Mouse (Mus musculus) midbrain, postnatal 0 days (tissue): ENCODE measurements around the gene Zfp750. TPM values are rescaled to one million over a fixed set of nuclear protein-coding genes. Genes with fewer than 3 reads are reported as not detected.

Experiments used
- ATAC-seq: fragments of 200-750 bp; cut with Nextera tagmentation; 2 replicates; pipeline ENCODE4 v1.8.0; 2017; ENCODE audit warnings: moderate number of reproducible peaks, mild to moderate bottlenecking, moderate TSS enrichment, moderate library complexity; ENCODE audit not compliant: low FRiP score
- DNase-seq: peaks from one replicate; pipeline ENCODE4 v3.0.0-alpha.2; 2015; ENCODE audit warnings: low spot score
- H3K27ac ChIP-seq: fragments of 300-500 bp; sonication (generic); 2 replicates; pipeline ENCODE4 v1.5.1; 2014; ENCODE audit warnings: low read depth, mild to moderate bottlenecking, low read length, mixed read lengths
- H3K27me3 ChIP-seq: fragments of 300-500 bp; sonication (generic); 2 replicates; pipeline ENCODE4 v1.6.1; 2014; ENCODE audit warnings: low read length, control low read depth, mixed read lengths; ENCODE audit not compliant: insufficient read depth
- H3K36me3 ChIP-seq: fragments of 300-500 bp; sonication (generic); 2 replicates; pipeline ENCODE4 v1.6.1; 2014; ENCODE audit warnings: low read length, control low read depth, mixed read lengths; ENCODE audit not compliant: insufficient read depth
- H3K4me1 ChIP-seq: fragments of 300-500 bp; sonication (generic); 2 replicates; pipeline ENCODE4 v1.6.1; 2014; ENCODE audit warnings: mild to moderate bottlenecking, control low read depth, antibody characterized with exemption, low read length, mixed read lengths; ENCODE audit not compliant: insufficient read depth
- H3K4me2 ChIP-seq: fragments of 300-500 bp; sonication (generic); 2 replicates; pipeline ENCODE4 v1.6.1; 2014; ENCODE audit warnings: low read depth, mild to moderate bottlenecking, low read length, mixed read lengths; ENCODE audit not compliant: poor library complexity, severe bottlenecking
- H3K4me3 ChIP-seq: fragments of 300-500 bp; sonication (generic); 2 replicates; pipeline ENCODE4 v1.5.1; 2014; ENCODE audit warnings: low read depth, mild to moderate bottlenecking, low read length, moderate library complexity
- H3K9ac ChIP-seq: fragments of 300-500 bp; sonication (generic); replicated peaks from 2 replicates; pipeline ENCODE4 v1.6.1; 2014; ENCODE audit warnings: mild to moderate bottlenecking, low read length, moderate library complexity, mixed read lengths; ENCODE audit not compliant: poor library complexity, severe bottlenecking
- H3K9me3 ChIP-seq: fragments of 300-500 bp; sonication (generic); 2 replicates; pipeline ENCODE4 v1.6.1; 2016; ENCODE audit warnings: low read length, control low read depth
- CTCF ChIP-seq: IDR thresholded peaks from 2 replicates; pipeline ENCODE4 v1.5.1; 2016; ENCODE audit warnings: antibody characterized with exemption, mild to moderate bottlenecking
- WGBS: fragments of 180-500 bp; shearing (Covaris S2); extraction: QIAGEN DNeasy Blood & Tissue Kit; methylation state at CpG from one replicate; pipeline ENCODE4 v1.1.7; 2014; 5-methylcytosine and 5-hydroxymethylcytosine counted together
- polyA plus RNA-seq: library from polyadenylated mRNA; unstranded; fragments of >200 nt; fragmentation: Nextera tagmentation; extraction: Ambion mirVana; gene quantifications from 2 replicates; pipeline ENCODE4 v1.2.1, GENCODE M21; 2015
- total RNA-seq: library from RNA; depleted of rRNA; stranded (reverse); fragments of >200 nt; gene quantifications from 2 replicates; pipeline ENCODE4 v1.2.3, GENCODE M21; 2014

Gene Zfp750
- total and polyA plus RNA-seq, 2 experiments from 2014 or later: 0.35 to 0.71 TPM

DNA sequence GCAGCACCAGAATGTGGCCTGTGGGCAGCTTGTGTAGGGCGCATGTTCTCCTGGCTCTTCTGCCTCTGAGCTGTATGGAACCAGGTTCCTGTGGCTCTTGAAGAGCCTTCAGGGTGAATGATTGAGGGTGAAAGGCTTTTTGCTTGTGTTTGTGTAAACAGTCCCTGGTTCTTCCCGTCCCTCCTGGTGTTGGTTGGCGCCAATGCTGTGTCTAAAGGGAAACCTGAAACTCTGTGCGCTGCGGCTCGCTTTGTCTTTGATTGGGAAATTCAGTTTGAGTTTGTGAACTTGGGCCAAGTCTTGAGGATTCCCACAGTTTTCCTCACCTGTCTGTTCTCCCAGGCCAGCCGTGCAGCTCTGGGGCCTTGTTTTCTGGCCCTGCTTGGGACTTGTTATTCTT is 5.1 kb upstream of the Zfp750 start:
- TF ChIP-seq CTCF: no peak
- Histone ChIP-seq H3K4me1 (no peaks in the 10 kb centered on the region), H3K27me3 (no peaks in the 10 kb centered on the region), H3K9me3 (no peaks in the 10 kb centered on the region), H3K9ac (no peak overlapping the region), H3K27ac (no peak overlapping the region), H3K36me3 (no peaks in the 10 kb centered on the region), H3K4me3 (no peak overlapping the region), H3K4me2 (no peak overlapping the region)
- ATAC-seq: no peak
- WGBS: 93% methylated on average over 7 of the region's 7 CpGs
- no peak for DNase-seq

GRCm38 (mm10) chr11:121522156-121522762 is 3.1 kb upstream of the Zfp750 start:
- no peak for ATAC-seq

GRCm38 (mm10) chr11:121520761-121521160 is 1.6 kb upstream of the Zfp750 start:
- no peaks in the 10 kb centered on the region for H3K9me3 ChIP-seq
- no peak for ATAC-seq
- no peak overlapping the region for H3K9ac ChIP-seq
- H3K4me2 ChIP-seq: no peak overlapping the region
- H3K27me3 ChIP-seq: no peaks in the 10 kb centered on the region
- no peak for TF ChIP-seq CTCF
- 78% methylated on average over 2 of the region's 2 CpGs for WGBS
- H3K4me3 ChIP-seq: no peak overlapping the region
- H3K4me1 ChIP-seq: no peaks in the 10 kb centered on the region
- H3K36me3 ChIP-seq: no peaks in the 10 kb centered on the region
- no peak for DNase-seq
- H3K27ac ChIP-seq: no peak overlapping the region

More at GRCm38 (mm10) chr11:121522156-121522762, 3.1 kb upstream of the Zfp750 start:
- H3K27ac ChIP-seq: no peak overlapping the region
- no peaks in the 10 kb centered on the region for H3K36me3 ChIP-seq
- H3K4me3 ChIP-seq: no peak overlapping the region
- H3K4me1 ChIP-seq: no peaks in the 10 kb centered on the region
- DNase-seq: no peak
- no peaks in the 10 kb centered on the region for H3K9me3 ChIP-seq
- H3K4me2 ChIP-seq: no peak overlapping the region
- 91% methylated on average over 4 of the region's 4 CpGs for WGBS
- H3K27me3 ChIP-seq: no peaks in the 10 kb centered on the region
- no peak overlapping the region for H3K9ac ChIP-seq
- no peak for TF ChIP-seq CTCF

DNA sequence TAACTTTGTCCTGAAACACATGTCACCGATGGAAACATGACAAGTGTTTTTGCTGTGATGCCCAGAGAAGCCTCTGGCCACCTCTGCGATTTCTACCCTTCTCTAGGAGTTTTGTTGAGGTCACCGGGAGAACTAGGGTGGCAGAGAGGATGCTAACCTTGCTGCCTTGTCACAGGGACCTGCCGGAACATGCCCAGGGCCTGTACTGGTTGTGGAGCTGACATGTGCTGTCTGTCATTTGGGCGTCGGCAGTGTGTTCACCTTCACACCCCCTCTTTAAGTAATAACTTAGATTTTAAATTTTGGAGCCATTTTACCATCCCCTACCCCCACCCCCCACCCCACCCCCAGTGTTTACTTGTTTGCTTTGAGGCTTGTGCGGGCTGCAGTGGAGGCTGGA is 570 bp upstream of the Zfp750 start:
- no peak overlapping the region for H3K4me2 ChIP-seq
- H3K27ac ChIP-seq: no peak overlapping the region
- DNase-seq (no peak), ATAC-seq (no peak)
- 90% methylated on average over 7 of the region's 7 CpGs for WGBS
- no peak overlapping the region for H3K4me3 ChIP-seq
- H3K27me3 ChIP-seq: no peaks in the 10 kb centered on the region
- H3K9me3 ChIP-seq: no peaks in the 10 kb centered on the region
- H3K36me3 ChIP-seq: no peaks in the 10 kb centered on the region
- no peak for TF ChIP-seq CTCF
- H3K4me1 ChIP-seq: no peaks in the 10 kb centered on the region
- H3K9ac ChIP-seq: no peak overlapping the region

GRCm38 (mm10) chr11:121517687-121518465 is 1.3 kb downstream of the Zfp750 start:
- H3K4me1 ChIP-seq: no peaks in the 10 kb centered on the region
- H3K9ac ChIP-seq: no peak overlapping the region
- WGBS: 83% methylated on average over 17 of the region's 17 CpGs
- no peak overlapping the region for H3K27ac ChIP-seq
- H3K4me2 ChIP-seq: no peak overlapping the region
- H3K9me3 ChIP-seq: no peaks in the 10 kb centered on the region
- no peak for DNase-seq
- H3K27me3 ChIP-seq: no peaks in the 10 kb centered on the region
- no peak for ATAC-seq
- TF ChIP-seq CTCF: no peak
- H3K4me3 ChIP-seq: no peak overlapping the region
- H3K36me3 ChIP-seq: no peaks in the 10 kb centered on the region; the same call in 1 of the 2 replicates

DNA sequence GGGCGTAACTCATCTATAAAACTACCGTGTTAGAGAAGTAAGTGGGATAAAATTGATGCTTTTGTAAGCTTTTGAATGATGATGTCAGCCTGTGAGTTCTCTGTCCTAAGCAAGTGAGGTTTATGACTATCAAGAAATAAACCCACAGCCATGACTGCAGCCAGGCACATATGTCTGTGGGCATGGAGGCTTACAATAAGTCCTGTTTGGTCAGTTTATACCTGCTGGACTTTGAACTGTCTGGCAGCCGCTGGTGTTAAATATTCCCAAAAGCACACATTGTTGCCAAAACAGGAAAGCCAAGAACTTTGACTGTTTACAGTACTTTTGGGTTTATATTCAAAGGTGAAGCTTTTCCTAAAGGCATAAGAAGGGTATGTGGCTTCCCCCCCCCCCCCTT is 2.2 kb downstream of the Zfp750 start:
- ATAC-seq: no peak

More for the DNA sequence above, 2.2 kb downstream of the Zfp750 start:
- TF ChIP-seq CTCF: no peak
- Histone ChIP-seq H3K36me3 (no peaks in the 10 kb centered on the region; the same call in 1 of the 2 replicates), H3K4me3 (no peak overlapping the region), H3K4me1 (no peaks in the 10 kb centered on the region), H3K4me2 (no peak overlapping the region), H3K27ac (no peak overlapping the region), H3K9me3 (no peaks in the 10 kb centered on the region), H3K27me3 (no peaks in the 10 kb centered on the region), H3K9ac (no peak overlapping the region)
- DNase-seq: no peak
- 84% methylated on average over 3 of the region's 3 CpGs for WGBS
